Mouse (Mus musculus) limb, embryonic 14.5 days (tissue): ENCODE data around the gene 1700029F12Rik. TPM values are rescaled to one million over a fixed set of nuclear protein-coding genes. Genes with fewer than 3 reads are reported as not detected.

Experiments
- ATAC-seq: fragments of 200-750 bp; cut with Nextera tagmentation; 2 replicates; pipeline ENCODE4 v1.8.0; 2017; ENCODE audit warnings: low read depth, moderate number of reproducible peaks, moderate TSS enrichment; ENCODE audit not compliant: low FRiP score
- DNase-seq: peaks from one replicate; pipeline ENCODE4 v3.0.0-alpha.2; 2015; ENCODE audit warnings: low spot score
- H3K27ac ChIP-seq: fragments of 300-500 bp; sonication (generic); replicated peaks from 2 replicates; pipeline ENCODE4 v1.5.1; 2014; ENCODE audit warnings: low read depth, mild to moderate bottlenecking, low read length, moderate library complexity, mixed read lengths
- H3K27me3 ChIP-seq: fragments of 300-500 bp; sonication (generic); 2 replicates; pipeline ENCODE4 v1.6.1; 2014; ENCODE audit warnings: low read length, mixed read lengths; ENCODE audit not compliant: control insufficient read depth, insufficient read depth
- H3K36me3 ChIP-seq: fragments of 300-500 bp; sonication (generic); 2 replicates; pipeline ENCODE4 v1.6.1; 2014; ENCODE audit warnings: mild to moderate bottlenecking, low read length, moderate library complexity, mixed read lengths; ENCODE audit not compliant: control insufficient read depth, insufficient read depth
- H3K4me1 ChIP-seq: fragments of 300-500 bp; sonication (generic); 2 replicates; pipeline ENCODE4 v1.6.1; 2014; ENCODE audit warnings: antibody characterized with exemption, low read length, mixed read lengths; ENCODE audit not compliant: control insufficient read depth, insufficient read depth
- H3K4me2 ChIP-seq: fragments of 300-500 bp; sonication (generic); replicated peaks from 2 replicates; pipeline ENCODE4 v1.6.1; 2014; ENCODE audit warnings: low read depth, mild to moderate bottlenecking, low read length, moderate library complexity; ENCODE audit not compliant: severe bottlenecking
- H3K4me3 ChIP-seq: fragments of 300-500 bp; sonication (generic); replicated peaks from 2 replicates; pipeline ENCODE4 v1.5.1; 2014; ENCODE audit warnings: low read length
- H3K9ac ChIP-seq: fragments of 300-500 bp; sonication (generic); 2 replicates; pipeline ENCODE4 v1.6.1; 2014; ENCODE audit warnings: mild to moderate bottlenecking, low read depth, low read length, moderate library complexity; ENCODE audit not compliant: severe bottlenecking
- H3K9me3 ChIP-seq: fragments of 300-500 bp; sonication (generic); 2 replicates; pipeline ENCODE4 v1.6.1; 2016; ENCODE audit warnings: low read length; ENCODE audit not compliant: control insufficient read depth
- POLR2A ChIP-seq: fragments of 200-500 bp; IDR thresholded peaks from 2 replicates; pipeline ENCODE4 v1.8.0; 2012; ENCODE audit warnings: inconsistent platforms, mild to moderate bottlenecking, moderate library complexity, borderline replicate concordance; ENCODE audit not compliant: insufficient read depth, insufficient read length; ENCODE audit errors: extremely low read depth
- WGBS: fragments of 180-500 bp; shearing (Covaris S2); extraction: QIAGEN DNeasy Blood & Tissue Kit; methylation state at CpG from one replicate; pipeline ENCODE4 v1.1.7; 2014; 5-methylcytosine and 5-hydroxymethylcytosine counted together
- polyA plus RNA-seq, 2 experiments: library from polyadenylated mRNA; depleted of rRNA in 1 of 2; stranded (reverse) in 1 of 2; unstranded in 1 of 2; fragments of >200 nt; fragmentation: Nextera tagmentation in 1 of 2; extraction: Ambion mirVana in 1 of 2; gene quantifications; 2 replicates each; pipeline versions ENCODE4 v1.2.1 to v1.2.3; 2012 to 2014

Gene 1700029F12Rik
- polyA plus RNA-seq, 2 experiments: not detected

- Histone ChIP-seq H3K9ac (no peak overlapping the region), H3K4me3 (no peak overlapping the region), H3K9me3 (no peaks in the 10 kb centered on the region), H3K4me2 (no peak overlapping the region), H3K4me1 (no peaks in the 10 kb centered on the region), H3K27me3 (no peaks in the 10 kb centered on the region), H3K36me3 (no peaks in the 10 kb centered on the region), H3K27ac (no peak overlapping the region)
- WGBS: 82% methylated on average over 1 of the region's 1 CpGs
- TF ChIP-seq POLR2A: no peak
- ATAC-seq (no peak), DNase-seq (no peak)
Observed at GRCm38 (mm10) chr13:96997080-96997479, 37.1 kb downstream of the 1700029F12Rik start.

- H3K9me3 ChIP-seq: no peaks in the 10 kb centered on the region
- H3K27ac ChIP-seq: no peak overlapping the region
- H3K4me3 ChIP-seq: no peak overlapping the region
- ATAC-seq: no peak
- no peak overlapping the region for H3K9ac ChIP-seq
- no peak for TF ChIP-seq POLR2A
- H3K4me2 ChIP-seq: no peak overlapping the region
- H3K36me3 ChIP-seq: no peaks in the 10 kb centered on the region
- DNase-seq: no peak
- H3K27me3 ChIP-seq: no peaks in the 10 kb centered on the region
- WGBS: 69% methylated on average over 5 of the region's 5 CpGs
- H3K4me1 ChIP-seq: no peaks in the 10 kb centered on the region
Observed at GRCm38 (mm10) chr13:96995243-96995642, 38.9 kb downstream of the 1700029F12Rik start.

- ATAC-seq: no peak
Observed at GRCm38 (mm10) chr13:96993291-96993989, 40.7 kb downstream of the 1700029F12Rik start.

GRCm38 (mm10) chr13:96990561-96991265 is 43.4 kb downstream of the 1700029F12Rik start:
- WGBS: 57% methylated on average over 14 of the region's 14 CpGs
- H3K27me3 ChIP-seq: no peaks in the 10 kb centered on the region
- no peaks in the 10 kb centered on the region for H3K36me3 ChIP-seq
- H3K9ac ChIP-seq: no peak overlapping the region
- DNase-seq (no peak), ATAC-seq (no peak)
- H3K4me3 ChIP-seq: no peak overlapping the region
- no peaks in the 10 kb centered on the region for H3K4me1 ChIP-seq
- no peak overlapping the region for H3K27ac ChIP-seq
- TF ChIP-seq POLR2A: no peak
- no peaks in the 10 kb centered on the region for H3K9me3 ChIP-seq
- no peak overlapping the region for H3K4me2 ChIP-seq

More at GRCm38 (mm10) chr13:96993291-96993989, 40.7 kb downstream of the 1700029F12Rik start:
- no peaks in the 10 kb centered on the region for H3K36me3 ChIP-seq
- no peaks in the 10 kb centered on the region for H3K27me3 ChIP-seq
- H3K4me1 ChIP-seq: no peaks in the 10 kb centered on the region
- H3K4me3 ChIP-seq: no peak overlapping the region
- no peak overlapping the region for H3K27ac ChIP-seq
- H3K9me3 ChIP-seq: no peaks in the 10 kb centered on the region
- H3K9ac ChIP-seq: no peak overlapping the region
- WGBS: 57% methylated on average over 8 of the region's 8 CpGs
- no peak overlapping the region for H3K4me2 ChIP-seq
- no peak for DNase-seq
- no peak for TF ChIP-seq POLR2A

- no peak for DNase-seq
- no peak for ATAC-seq
Observed at GRCm38 (mm10) chr13:96990045-96990444, 44.1 kb downstream of the 1700029F12Rik start.

More at GRCm38 (mm10) chr13:96990045-96990444, 44.1 kb downstream of the 1700029F12Rik start:
- H3K36me3 ChIP-seq: no peaks in the 10 kb centered on the region
- H3K27me3 ChIP-seq: no peaks in the 10 kb centered on the region
- no peak for TF ChIP-seq POLR2A
- no peak overlapping the region for H3K9ac ChIP-seq
- H3K4me1 ChIP-seq: no peaks in the 10 kb centered on the region
- no peaks in the 10 kb centered on the region for H3K9me3 ChIP-seq
- no peak overlapping the region for H3K27ac ChIP-seq
- WGBS: 90% methylated on average over 3 of the region's 3 CpGs
- H3K4me2 ChIP-seq: no peak overlapping the region
- no peak overlapping the region for H3K4me3 ChIP-seq
